Mouse (Mus musculus): ENCODE measurements around the gene Gstt2. TPM values are rescaled to one million over a fixed set of nuclear protein-coding genes. Genes with fewer than 3 reads are reported as not detected.

The Gstt2 gene
- polyA plus RNA-seq, 1 experiment from 2014 or later, result 12.0 TPM

GRCm38 (mm10) chr10:75818641-75819040 lies 18.6 kb downstream of the Gstt2 start:
- no peaks in the 10 kb centered on the region for H3K27me3 ChIP-seq
- no peaks in the 10 kb centered on the region for H3K9me3 ChIP-seq
- no peak overlapping the region for H3K27ac ChIP-seq
- H3K4me1 ChIP-seq, result no peaks in the 10 kb centered on the region
- H3K4me2 ChIP-seq (replicated peaks), result no peak overlapping the region
- no peak for ATAC-seq (ENCODE audit: insufficient number of reproducible peaks, insufficient read depth, low FRiP score, low TSS enrichment)
- H3K36me3 ChIP-seq, result no peaks in the 10 kb centered on the region
- no peak overlapping the region for H3K4me3 ChIP-seq
- no peak overlapping the region for H3K9ac ChIP-seq
- 62% methylated on average over 10 of the region's 10 CpGs for WGBS

GRCm38 (mm10) chr10:75804217-75804616 lies 33.0 kb downstream of the Gstt2 start:
- no peak overlapping the region for H3K9ac ChIP-seq
- H3K4me2 ChIP-seq (replicated peaks), result no peak overlapping the region
- H3K9me3 ChIP-seq, result no peaks in the 10 kb centered on the region
- H3K4me3 ChIP-seq, result no peak overlapping the region
- 0 out of 2 replicates have a peak, but pooled peaks cover 4% of the 10 kb centered on the region for H3K27me3 ChIP-seq
- no peak for ATAC-seq (ENCODE audit: insufficient number of reproducible peaks, insufficient read depth, low FRiP score, low TSS enrichment)
- no peak overlapping the region for H3K27ac ChIP-seq
- H3K36me3 ChIP-seq, result no peaks in the 10 kb centered on the region
- WGBS, result 67% methylated on average over 2 of the region's 2 CpGs
- H3K4me1 ChIP-seq, result no peaks in the 10 kb centered on the region

DNA sequence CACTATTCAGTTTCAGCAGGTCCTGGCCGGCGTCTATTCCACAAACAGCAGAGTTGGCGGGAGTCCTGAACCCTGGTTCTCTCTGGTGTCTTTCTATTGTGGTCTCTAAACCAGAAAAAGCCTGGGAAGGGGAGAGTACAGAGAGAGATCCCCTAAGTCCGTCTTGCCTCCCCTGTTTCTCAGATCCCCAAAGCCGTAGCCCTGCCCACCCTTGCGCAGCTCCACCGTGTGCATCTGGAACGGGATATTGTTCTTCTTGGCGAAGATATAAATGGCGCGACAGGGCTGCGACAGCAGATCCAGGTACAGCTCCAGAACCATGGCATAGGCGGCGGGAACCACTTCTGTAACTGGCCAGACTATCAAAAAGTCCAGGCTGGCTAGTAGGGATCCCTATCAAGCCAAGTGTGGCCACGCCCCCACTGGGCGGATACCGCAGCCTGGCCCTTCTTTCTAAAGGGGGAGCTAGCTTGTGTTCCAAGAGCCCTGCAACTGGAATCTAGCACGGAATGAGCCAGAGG lies 39.0 kb downstream of the Gstt2 start, which contains the start of gene Gstt1:
Gstt1 (minus strand) TSS at position 409 of the 521 bp plus-strand sequence.
- H3K4me1 ChIP-seq, result peaks cover 23% of the 10 kb centered on the region

DNA sequence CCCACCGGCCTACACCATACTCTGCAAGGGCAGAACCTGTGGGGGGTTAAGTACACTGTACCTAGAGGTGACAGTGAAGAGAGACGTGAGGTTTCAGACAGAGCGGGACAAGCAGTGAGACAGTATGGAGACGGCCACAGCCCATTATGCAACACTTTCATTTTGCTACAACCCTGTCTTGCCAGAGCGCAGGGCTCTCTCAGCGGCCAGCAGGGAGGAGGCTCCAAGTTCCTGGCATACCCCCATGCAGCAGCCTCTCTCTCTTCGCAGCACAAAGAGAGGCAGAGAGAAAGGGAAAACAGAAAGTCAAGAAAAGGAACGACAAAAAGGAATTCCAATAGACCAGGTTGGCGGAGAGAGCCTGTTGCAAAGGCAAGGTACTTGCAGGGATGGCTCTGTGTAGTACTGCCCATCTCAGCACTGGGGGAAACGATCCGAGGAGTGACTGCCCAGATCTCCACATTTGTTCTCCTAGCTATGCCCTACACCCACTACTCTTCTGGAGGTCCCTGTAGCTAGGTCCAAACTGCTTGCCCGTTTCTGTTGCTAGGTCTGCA lies 39.5 kb downstream of the Gstt2 start:
- peak overlapping the region; percentile 80 for H3K4me2 ChIP-seq (replicated peaks)
- peaks cover 23% of the 10 kb centered on the region for H3K4me1 ChIP-seq
- no peaks in the 10 kb centered on the region for H3K36me3 ChIP-seq
- no peak overlapping the region for H3K27ac ChIP-seq
- H3K4me3 ChIP-seq, result peak overlapping the region; percentile 42
- 0 out of 2 replicates have a peak, but pooled peaks cover 6% of the 10 kb centered on the region for H3K27me3 ChIP-seq
- H3K9me3 ChIP-seq, result no peaks in the 10 kb centered on the region
- ATAC-seq (ENCODE audit: insufficient number of reproducible peaks, insufficient read depth, low FRiP score, low TSS enrichment), result no peak
- 5% methylated on average over 12 of the region's 12 CpGs for WGBS
- peak overlapping the region; percentile 45 for H3K9ac ChIP-seq

More for the DNA sequence above, 39.0 kb downstream of the Gstt2 start, which contains the start of gene Gstt1:
- ATAC-seq (ENCODE audit: insufficient number of reproducible peaks, insufficient read depth, low FRiP score, low TSS enrichment), result no peak
- 0 out of 2 replicates have a peak, but pooled peaks cover 6% of the 10 kb centered on the region for H3K27me3 ChIP-seq
- no peaks in the 10 kb centered on the region for H3K36me3 ChIP-seq
- no peak within 1 kb of the TSS for H3K27ac ChIP-seq
- H3K9ac ChIP-seq, result peak within 1 kb of the TSS; percentile 45
- peak within 1 kb of the TSS; percentile 80 for H3K4me2 ChIP-seq (replicated peaks)
- 2% methylated on average over 18 of the region's 18 CpGs for WGBS
- peak within 1 kb of the TSS; percentile 42 for H3K4me3 ChIP-seq
- no peaks in the 10 kb centered on the region for H3K9me3 ChIP-seq

DNA sequence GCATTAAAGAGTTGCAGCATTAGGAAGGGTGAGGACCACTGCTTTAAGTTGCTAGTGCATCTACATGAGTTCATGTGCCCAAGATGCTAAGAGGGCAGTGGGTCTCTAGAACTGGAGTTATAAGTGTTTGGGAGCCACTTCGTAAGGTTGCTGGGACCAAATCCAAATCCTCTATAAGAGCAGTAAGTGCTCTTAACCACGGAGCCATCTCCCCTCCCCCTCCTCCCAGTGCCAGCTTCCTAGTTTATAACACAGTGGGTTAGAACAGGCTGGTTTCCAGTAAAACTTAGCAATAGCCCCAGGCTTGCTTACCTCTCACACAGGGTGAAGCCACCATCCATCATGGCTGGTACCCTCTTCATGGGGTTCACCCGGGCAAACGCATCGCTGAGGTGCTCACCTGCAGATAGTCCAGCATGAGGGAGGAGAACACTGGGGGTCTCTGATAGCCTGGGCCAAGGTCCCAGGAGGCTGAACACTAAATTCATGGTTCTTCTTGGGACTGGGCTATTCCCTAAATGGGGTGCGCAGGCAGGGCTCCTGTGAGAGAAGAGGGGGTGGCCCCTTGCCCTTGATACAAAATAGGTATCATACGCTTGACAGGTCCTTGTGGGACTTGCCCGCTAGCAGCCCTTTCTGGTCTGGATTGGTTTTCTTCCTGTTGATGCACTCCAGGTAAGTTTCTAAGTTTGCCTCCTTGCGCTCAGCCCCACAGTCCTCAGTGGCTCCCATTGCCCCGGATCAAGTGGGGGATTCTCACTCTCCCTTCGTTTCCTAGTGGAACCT lies 40.3 kb downstream of the Gstt2 start:
- H3K27me3 ChIP-seq, result 0 out of 2 replicates have a peak, but pooled peaks cover 6% of the 10 kb centered on the region
- peak overlapping the region; percentile 80 for H3K4me2 ChIP-seq (replicated peaks)
- H3K36me3 ChIP-seq, result no peaks in the 10 kb centered on the region
- H3K27ac ChIP-seq, result no peak overlapping the region
- no peaks in the 10 kb centered on the region for H3K9me3 ChIP-seq
- no peak for ATAC-seq (ENCODE audit: insufficient number of reproducible peaks, insufficient read depth, low FRiP score, low TSS enrichment)
- H3K9ac ChIP-seq, result peak overlapping the region; percentile 45; the same call in 1 of the 2 replicates
- H3K4me3 ChIP-seq, result peak overlapping the region; percentile 42
- 39% methylated on average over 11 of the region's 11 CpGs for WGBS
- H3K4me1 ChIP-seq, result peaks cover 23% of the 10 kb centered on the region

DNA sequence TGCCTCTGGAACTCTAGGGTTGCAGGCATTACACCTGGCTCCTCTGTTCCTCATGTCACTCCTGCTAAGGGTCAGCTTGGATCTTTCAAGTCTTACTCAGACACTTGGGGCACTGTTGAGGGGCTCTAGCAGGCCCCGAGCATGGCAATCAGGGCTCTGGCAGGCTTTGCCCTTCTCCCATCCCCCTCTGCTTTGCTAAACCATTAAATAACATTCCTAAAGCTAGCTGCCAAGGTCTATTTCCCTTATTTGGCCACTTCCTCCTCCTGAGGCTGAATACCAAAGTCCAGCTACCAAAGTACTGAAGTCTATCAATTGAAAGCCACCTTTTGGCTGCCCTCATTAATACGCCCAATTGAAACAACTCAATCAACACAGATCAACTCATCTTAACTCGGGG lies 42.3 kb downstream of the Gstt2 start:
- no peak overlapping the region for H3K9ac ChIP-seq
- no peak overlapping the region for H3K4me3 ChIP-seq
- ATAC-seq (ENCODE audit: insufficient number of reproducible peaks, insufficient read depth, low FRiP score, low TSS enrichment), result no peak
- WGBS, result 35% methylated on average over 3 of the region's 3 CpGs
- no peaks in the 10 kb centered on the region for H3K9me3 ChIP-seq
- no peak overlapping the region for H3K27ac ChIP-seq
- H3K27me3 ChIP-seq, result 0 out of 2 replicates have a peak, but pooled peaks cover 6% of the 10 kb centered on the region
- peaks cover 28% of the 10 kb centered on the region for H3K4me1 ChIP-seq
- no peak overlapping the region for H3K4me2 ChIP-seq (replicated peaks)
- no peaks in the 10 kb centered on the region for H3K36me3 ChIP-seq

DNA sequence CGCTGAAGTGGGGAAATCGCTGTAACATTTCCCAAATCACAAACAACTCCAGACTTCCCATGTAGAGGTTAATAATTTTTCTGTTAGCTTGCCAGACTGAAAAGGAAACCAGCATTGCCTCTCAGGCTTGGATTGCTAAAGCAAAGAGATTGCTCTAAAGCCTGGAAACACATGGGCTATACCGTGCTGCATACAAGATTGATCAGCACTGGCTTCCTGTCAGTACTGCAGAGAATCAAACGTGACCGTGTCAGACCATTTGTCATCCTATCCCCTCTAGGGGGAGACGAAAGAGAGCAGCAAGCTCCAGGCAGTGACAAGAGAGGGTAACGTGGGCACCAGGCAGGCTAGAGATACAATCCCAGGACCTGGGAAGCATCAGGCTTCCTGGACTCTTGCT lies 46.5 kb downstream of the Gstt2 start:
- 20% methylated on average over 7 of the region's 7 CpGs for WGBS
- peaks cover 10% of the 10 kb centered on the region for H3K4me1 ChIP-seq
- H3K27ac ChIP-seq, result 0 out of 2 replicates have a peak overlapping the region, but pooled peaks have one; percentile 36
- no peaks in the 10 kb centered on the region for H3K36me3 ChIP-seq
- no peak overlapping the region for H3K9ac ChIP-seq
- no peak overlapping the region for H3K4me2 ChIP-seq (replicated peaks)
- ATAC-seq (ENCODE audit: insufficient number of reproducible peaks, insufficient read depth, low FRiP score, low TSS enrichment), result peak; percentile 56; the same call in 1 of the 2 replicates
- no peaks in the 10 kb centered on the region for H3K27me3 ChIP-seq
- H3K9me3 ChIP-seq, result no peaks in the 10 kb centered on the region
- H3K4me3 ChIP-seq, result no peak overlapping the region

DNA sequence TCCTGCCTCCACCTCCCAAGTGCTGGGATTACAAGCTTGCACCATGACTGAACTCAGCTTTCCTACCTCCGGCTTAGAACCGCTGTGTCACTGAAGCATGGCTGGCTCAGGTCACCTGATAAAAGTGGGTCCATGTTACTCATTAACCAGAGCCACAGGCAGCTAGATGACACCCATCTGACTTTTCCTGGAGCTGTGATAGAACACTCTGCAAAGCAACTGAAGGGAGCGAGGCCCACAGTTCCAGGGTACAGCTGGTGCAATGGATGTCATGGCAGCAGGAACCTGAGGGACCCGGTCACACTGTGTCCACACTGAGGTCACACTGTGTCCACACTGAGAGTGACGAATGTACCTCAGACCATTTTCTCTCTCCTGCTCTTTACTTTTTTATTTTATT lies 47.4 kb downstream of the Gstt2 start:
- 92% methylated on average over 5 of the region's 5 CpGs for WGBS
- no peak for ATAC-seq (ENCODE audit: insufficient number of reproducible peaks, insufficient read depth, low FRiP score, low TSS enrichment)

DNA sequence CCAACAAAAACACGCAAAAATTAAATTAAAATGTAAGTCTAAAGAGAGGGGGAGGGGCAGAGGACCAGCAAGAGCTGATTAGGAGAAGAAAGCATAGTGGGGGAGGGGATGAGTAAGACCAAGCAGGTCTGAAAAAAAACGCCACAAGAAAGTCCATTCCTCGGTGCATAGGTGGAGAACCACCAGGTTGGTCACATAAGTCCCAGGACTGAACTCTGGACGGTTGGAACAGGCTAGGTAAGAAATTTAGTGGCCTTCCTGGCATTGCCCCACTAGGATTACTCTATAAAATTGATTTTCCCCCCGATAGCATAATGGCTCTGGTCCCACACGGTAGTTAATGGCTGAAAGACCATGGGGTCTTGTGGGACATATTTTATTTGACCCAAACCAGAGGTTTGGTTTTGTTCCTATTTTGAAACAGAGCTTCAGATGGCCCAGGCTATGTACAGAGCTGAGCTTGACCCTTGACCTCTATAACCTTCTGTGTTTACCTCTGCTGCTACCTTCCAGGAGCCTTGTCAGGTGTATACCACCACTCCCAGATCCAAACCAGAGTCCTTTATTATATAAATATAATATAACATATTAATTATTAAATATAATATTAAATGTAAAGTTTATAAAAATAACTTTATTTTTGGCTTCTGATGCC lies 48.0 kb downstream of the Gstt2 start:
- H3K4me2 ChIP-seq (replicated peaks), result no peak overlapping the region
- no peak overlapping the region for H3K27ac ChIP-seq
- no peak overlapping the region for H3K9ac ChIP-seq
- peaks cover 5% of the 10 kb centered on the region; the same call in 1 of the 2 replicates for H3K4me1 ChIP-seq
- ATAC-seq (ENCODE audit: insufficient number of reproducible peaks, insufficient read depth, low FRiP score, low TSS enrichment), result no peak
- 78% methylated on average over 6 of the region's 6 CpGs for WGBS
- H3K4me3 ChIP-seq, result no peak overlapping the region
- no peaks in the 10 kb centered on the region for H3K36me3 ChIP-seq
- H3K27me3 ChIP-seq, result no peaks in the 10 kb centered on the region
- H3K9me3 ChIP-seq, result no peaks in the 10 kb centered on the region

More for the DNA sequence above, 47.4 kb downstream of the Gstt2 start:
- H3K36me3 ChIP-seq, result no peaks in the 10 kb centered on the region
- no peaks in the 10 kb centered on the region for H3K27me3 ChIP-seq
- H3K27ac ChIP-seq, result no peak overlapping the region
- H3K4me3 ChIP-seq, result no peak overlapping the region
- H3K9ac ChIP-seq, result no peak overlapping the region
- no peaks in the 10 kb centered on the region for H3K9me3 ChIP-seq
- H3K4me1 ChIP-seq, result peaks cover 8% of the 10 kb centered on the region
- H3K4me2 ChIP-seq (replicated peaks), result no peak overlapping the region

- no peak overlapping the region for H3K4me2 ChIP-seq (replicated peaks)
- WGBS, result 92% methylated on average over 8 of the region's 8 CpGs
- H3K27ac ChIP-seq, result no peak overlapping the region
- H3K9me3 ChIP-seq, result no peaks in the 10 kb centered on the region
- no peak for ATAC-seq (ENCODE audit: insufficient number of reproducible peaks, insufficient read depth, low FRiP score, low TSS enrichment)
- no peak overlapping the region for H3K4me3 ChIP-seq
- H3K4me1 ChIP-seq, result peaks cover 5% of the 10 kb centered on the region; the same call in 1 of the 2 replicates
- H3K9ac ChIP-seq, result no peak overlapping the region
- H3K36me3 ChIP-seq, result no peaks in the 10 kb centered on the region
- no peaks in the 10 kb centered on the region for H3K27me3 ChIP-seq
These were observed 48.9 kb downstream of the Gstt2 start for GRCm38 (mm10) chr10:75788277-75788676.

DNA sequence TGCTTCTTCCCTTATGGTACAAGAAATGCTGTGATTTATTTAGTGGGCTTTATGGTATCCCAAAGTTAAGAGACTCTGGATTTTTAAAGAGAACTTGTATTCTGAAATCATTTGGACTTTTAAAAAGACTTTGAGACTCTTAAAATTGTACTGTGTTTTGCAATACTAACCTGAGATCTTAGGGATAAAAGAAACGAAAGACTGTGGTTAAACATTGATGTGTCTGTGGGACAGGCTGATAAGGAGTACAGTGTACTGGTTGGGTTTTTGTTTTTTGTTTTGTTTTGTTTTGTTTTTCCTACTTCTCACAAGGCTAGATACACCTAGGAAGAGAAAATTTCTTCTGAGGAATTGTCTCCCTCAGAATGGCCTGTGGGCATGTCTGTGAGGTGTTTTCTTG lies 51.8 kb downstream of the Gstt2 start:
- peaks cover 8% of the 10 kb centered on the region for H3K4me1 ChIP-seq
- 82% methylated on average over 1 of the region's 1 CpGs for WGBS
- H3K9me3 ChIP-seq, result no peaks in the 10 kb centered on the region
- H3K36me3 ChIP-seq, result no peaks in the 10 kb centered on the region
- H3K27ac ChIP-seq, result no peak overlapping the region
- no peak overlapping the region for H3K4me3 ChIP-seq
- H3K27me3 ChIP-seq, result peaks cover 5% of the 10 kb centered on the region; the same call in 1 of the 2 replicates
- no peak overlapping the region for H3K4me2 ChIP-seq (replicated peaks)
- H3K9ac ChIP-seq, result no peak overlapping the region
- no peak for ATAC-seq (ENCODE audit: insufficient number of reproducible peaks, insufficient read depth, low FRiP score, low TSS enrichment)
